Mouse (Mus musculus): ENCODE results near the gene Olfr1512.
"Not testable (repeated sequence)": the region's sequence is repeated elsewhere in the genome, so short reads cannot be mapped to it uniquely, and the experiment has no call there.

Olfr1512 gene

DNA sequence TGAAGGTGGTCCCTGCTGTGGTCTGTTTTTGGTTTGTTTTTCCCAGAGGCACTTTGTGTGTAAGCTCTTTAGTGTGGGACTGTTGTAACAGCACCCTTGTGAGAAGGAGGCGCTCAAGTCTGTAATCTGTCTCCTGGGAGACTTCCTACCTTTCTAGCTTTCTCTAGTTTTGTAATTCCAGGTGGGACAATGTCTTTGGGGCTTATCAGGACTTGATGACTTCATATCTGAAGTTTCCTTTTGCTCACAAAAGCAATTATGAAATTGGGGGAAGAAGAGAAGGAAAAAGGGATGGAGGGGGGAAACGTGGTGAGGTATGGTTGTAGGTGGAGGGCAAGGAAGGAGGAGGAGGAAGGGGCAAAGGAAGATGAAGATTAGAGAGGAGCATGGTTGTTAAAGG lies at the start of gene Olfr1512:
Gene Olfr1512, minus strand, starts transcription at position 101 of the 400 bp plus-strand sequence.
- no peak for DNase-seq (ENCODE audit: low spot score)

GRCm38 (mm10) chr14:52427686-52428085 lies 48.7 kb upstream of the Olfr1512 start:
- DNase-seq (ENCODE audit: low spot score): no peak

DNA sequence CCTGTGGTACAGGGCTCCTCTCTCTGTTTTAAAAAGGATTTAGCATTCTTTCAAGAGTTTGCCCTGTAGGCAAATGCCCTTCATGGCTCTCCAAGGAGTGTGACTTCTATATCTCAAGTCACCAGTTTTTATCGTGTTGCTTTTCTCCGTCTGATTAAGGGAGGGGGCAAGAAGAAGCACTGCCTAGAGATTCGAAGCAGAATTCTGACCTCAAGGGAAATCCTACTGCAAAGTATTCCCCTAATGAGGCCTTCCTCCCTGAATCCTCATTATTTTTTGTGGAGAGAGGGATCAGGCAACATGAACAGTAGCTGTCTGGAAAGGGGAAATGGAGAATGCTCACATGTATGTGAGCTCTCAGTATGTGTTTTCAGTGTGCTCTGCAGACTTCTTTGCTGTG lies 35.3 kb upstream of the Olfr1512 start, which contains the start of gene Olfr1510:
Gene Olfr1510, minus strand, starts transcription at position 101 of the 400 bp plus-strand sequence.
- no peak for DNase-seq (ENCODE audit: low spot score)

- DNase-seq (ENCODE audit: low spot score): not testable (repeated sequence)
Measured at GRCm38 (mm10) chr14:52410142-52410919, 31.4 kb upstream of the Olfr1512 start.

GRCm38 (mm10) chr14:52397279-52397678 lies 18.3 kb upstream of the Olfr1512 start, which contains the start of gene Olfr1511:
Gene Olfr1511 (minus strand): TSS chr14:52397379.
- no peak for DNase-seq (ENCODE audit: low spot score)

DNA sequence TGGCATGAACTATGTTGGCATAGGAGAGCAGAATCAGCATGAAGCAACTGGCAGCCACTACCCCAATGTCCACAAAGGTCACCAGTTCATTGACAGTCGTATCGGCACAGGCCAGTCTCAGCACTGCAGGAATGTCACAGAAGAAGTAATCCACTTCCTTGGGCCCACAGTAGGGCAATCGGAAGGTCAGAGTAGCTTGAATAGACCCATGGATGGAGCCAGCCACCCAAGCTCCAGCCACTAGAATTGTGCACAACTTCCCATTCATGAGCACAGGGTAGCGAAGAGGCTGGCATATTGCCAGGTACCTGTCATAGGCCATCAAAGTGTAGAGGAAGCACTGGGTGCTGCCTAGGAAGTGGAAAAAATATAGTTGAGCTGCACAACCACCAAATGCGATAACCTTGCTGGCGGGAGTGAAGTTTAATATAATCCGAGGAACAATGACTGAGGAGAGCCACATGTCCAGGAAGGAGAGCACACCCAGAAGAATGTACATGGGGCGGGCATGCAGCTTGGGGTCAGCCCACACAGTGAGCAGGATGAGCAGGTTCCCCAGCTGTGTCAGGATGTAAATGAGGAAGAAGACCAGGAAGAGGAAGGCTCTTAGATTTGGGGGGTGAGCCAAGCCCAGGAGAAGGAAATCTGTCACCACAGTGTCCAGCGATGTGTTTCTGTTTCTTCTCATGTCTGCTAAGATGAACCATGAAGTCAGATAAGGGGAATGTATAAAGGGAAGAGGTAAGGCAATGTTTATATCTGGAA lies 11.3 kb upstream of the Olfr1512 start:
- not testable (repeated sequence) for DNase-seq (ENCODE audit: low spot score)

GRCm38 (mm10) chr14:52368741-52369140 lies 10.2 kb downstream of the Olfr1512 start:
- no peak for DNase-seq (ENCODE audit: low spot score)

DNA sequence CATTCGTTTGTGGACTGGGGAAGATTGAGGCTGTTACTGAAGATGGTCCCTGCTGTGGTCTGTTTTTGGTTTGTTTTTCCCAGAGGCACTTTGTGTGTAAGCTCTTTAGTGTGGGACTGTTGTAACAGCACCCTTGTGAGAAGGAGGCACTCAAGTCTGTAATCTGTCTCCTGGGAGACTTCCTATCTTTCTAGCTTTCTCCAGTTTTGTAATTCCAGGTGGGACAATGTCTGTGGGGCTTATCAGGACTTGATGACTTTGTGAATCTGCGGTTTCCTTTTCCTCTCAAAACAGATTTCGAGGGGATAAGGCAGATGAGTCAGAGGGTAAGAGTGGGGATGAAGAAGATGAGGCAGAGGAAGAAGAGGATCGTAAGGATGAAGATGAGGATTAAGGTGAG lies 22.7 kb downstream of the Olfr1512 start, which contains the start of gene Olfr1513:
Gene Olfr1513, minus strand, starts transcription at position 101 of the 400 bp plus-strand sequence.
- DNase-seq (ENCODE audit: low spot score): no peak

DNA sequence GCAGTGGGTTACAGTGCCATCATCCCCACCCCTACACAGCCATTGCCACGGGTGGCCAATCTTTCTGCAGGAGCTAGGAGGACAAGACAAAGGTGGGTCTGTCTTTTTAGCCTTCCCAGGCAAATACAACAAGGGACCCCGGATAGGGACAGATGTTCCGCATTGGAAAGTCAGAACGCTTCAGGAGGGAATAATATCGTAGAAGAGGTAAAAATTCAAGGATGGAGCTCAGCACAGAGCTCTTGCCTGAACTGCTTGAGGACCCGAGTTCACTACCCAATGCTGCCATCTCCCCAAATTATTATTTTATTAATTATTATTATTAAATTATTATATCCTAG lies 39.5 kb downstream of the Olfr1512 start:
- DNase-seq (ENCODE audit: low spot score): no peak

DNA sequence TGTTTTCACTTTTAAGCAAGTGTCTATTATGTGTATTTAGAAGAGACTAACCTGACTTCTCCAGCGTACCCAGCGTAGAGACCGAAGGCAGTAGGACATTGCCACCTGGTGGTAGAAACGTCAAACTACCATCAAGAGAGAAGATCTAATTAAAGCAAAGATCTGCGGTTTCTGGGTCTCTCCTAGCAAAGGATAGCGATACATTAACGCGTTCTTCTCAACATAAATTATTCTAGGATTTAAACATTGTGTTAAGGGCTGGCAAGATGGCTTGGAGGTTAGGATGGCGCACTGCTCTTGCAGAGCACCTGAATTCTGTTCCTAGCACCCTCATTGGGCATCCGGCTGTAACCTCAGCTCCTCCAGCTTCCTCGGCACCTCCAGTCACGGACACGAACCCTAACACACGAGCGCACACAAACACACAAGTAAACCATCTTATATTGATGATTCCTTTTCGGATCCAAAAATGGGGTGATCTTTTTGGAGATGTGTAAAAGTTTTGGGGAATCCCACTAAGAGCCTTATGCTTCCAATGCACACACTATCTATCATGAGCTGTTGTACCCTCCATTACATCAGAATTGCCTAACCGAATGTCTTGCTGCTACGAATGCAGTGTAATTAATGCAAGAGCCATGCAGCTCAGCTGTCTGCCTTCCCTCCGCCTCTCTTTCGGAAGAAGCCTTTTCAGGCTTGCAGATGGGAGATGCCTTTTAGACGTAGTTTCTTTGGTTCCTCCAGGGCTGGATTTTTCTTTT lies 40.0 kb downstream of the Olfr1512 start:
- peak; percentile 49 for DNase-seq (ENCODE audit: low spot score)

- no peak for DNase-seq (ENCODE audit: low spot score)
Measured at GRCm38 (mm10) chr14:52332171-52332570, 46.8 kb downstream of the Olfr1512 start.

DNA sequence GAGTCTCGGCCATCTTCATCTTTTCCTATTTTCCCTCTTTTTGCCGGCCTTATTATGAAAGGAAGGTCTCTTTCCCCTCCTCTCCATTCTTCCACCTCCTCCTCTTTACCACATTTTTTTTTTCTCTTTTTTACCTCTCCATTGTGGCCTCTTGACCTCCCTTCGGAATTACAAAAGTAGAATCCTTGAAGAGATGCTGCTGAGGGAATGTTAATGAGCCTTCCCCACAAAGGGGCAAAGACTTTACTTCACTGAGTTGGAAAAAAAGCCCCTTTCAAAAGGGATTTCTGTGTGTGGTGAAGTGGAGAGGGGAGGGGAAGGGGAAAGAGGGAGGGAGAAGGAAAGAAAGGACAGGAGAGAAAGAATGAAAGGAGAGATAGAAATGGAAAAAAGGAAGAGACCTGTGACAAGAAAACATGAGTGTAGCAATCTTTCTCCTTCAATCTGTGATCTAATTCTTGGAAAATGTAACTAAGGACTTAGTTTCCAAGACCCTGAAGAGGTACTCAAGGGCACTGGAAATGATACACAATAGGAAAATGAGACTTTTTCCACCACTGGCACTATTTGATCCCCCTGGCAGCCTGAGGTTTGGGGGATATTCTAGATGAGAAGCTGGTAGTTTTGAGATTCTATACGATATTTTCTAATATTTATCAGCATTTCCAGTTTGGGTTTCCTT lies 47.8 kb downstream of the Olfr1512 start:
- DNase-seq (ENCODE audit: low spot score): no peak

DNA sequence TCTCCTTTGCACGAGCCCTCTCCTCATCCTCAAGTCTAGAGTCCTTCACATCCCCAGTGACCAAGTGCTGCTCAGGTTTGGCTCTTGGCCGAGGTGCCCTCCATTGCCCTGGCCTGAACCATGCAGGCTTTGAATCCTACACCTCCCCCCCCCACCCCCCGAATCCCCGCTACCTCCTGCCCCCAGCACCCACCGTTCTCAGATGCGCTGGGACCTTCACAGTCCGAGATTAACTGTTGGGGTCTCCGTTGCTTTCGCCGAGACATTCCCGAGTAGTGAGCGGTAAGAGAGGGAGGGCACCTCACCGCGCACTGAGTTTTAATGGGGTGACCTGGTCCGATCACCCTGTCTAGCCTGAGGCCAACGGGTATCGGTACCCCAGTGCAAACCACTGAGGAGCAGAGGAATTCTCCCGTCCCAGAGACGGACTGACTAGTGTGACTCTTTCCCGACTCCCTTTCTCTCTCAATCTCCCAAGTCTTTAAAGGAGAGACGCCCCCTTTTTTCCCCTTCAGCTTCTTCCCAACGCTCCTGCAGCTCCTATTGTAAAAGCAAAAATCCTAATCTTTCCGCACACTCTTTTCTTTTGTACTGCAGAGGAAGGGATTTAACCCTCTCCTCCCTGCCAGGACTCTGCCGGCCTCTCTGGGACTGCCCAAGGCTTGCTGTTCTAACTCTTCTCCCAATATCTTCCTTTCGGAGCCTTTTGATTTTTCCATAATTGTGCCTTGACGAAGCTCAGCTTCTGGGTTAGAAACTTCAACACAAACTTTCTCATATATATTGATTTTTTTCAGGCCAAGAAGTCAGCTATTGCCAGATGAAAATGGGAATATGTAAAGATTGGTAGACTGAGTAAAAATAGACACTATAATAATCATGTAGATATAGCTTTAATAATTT lies 50.8 kb downstream of the Olfr1512 start, which contains the start of gene Sall2:
Gene Sall2, minus strand, starts transcription at position 853 of the 903 bp plus-strand sequence.
- no peak for DNase-seq (ENCODE audit: low spot score)

GRCm38 (mm10) chr14:52327375-52327901 lies 51.5 kb downstream of the Olfr1512 start:
- no peak for DNase-seq (ENCODE audit: low spot score)

DNA sequence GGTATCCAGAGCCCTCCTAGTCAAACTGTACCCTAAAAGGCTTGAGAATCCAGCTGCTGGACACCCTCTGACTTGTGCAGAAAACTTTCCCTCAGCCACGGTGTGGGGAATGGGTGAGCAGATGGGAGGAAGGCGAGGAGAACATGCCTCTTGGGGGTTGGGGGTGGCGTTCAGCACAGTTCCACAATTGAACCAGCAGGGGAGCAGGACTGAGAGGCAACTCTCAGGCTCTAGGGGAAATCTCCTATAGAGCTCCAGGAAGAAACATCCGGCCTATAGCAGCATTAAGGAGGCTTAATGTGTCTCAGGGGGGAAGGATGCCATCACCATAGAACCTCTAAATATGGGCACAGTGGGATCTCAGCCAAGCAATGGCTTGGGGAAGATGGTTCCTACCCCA lies 53.1 kb downstream of the Olfr1512 start:
- no peak for DNase-seq (ENCODE audit: low spot score)
